Mouse (Mus musculus): ENCODE measurements at regions not wholly inside any gene's neighbourhood (a gene's known extent, or its start where the extent isn't known, plus 50 kb on each side); places are given as distances from the start of the nearest gene placed in this dataset.

DNA sequence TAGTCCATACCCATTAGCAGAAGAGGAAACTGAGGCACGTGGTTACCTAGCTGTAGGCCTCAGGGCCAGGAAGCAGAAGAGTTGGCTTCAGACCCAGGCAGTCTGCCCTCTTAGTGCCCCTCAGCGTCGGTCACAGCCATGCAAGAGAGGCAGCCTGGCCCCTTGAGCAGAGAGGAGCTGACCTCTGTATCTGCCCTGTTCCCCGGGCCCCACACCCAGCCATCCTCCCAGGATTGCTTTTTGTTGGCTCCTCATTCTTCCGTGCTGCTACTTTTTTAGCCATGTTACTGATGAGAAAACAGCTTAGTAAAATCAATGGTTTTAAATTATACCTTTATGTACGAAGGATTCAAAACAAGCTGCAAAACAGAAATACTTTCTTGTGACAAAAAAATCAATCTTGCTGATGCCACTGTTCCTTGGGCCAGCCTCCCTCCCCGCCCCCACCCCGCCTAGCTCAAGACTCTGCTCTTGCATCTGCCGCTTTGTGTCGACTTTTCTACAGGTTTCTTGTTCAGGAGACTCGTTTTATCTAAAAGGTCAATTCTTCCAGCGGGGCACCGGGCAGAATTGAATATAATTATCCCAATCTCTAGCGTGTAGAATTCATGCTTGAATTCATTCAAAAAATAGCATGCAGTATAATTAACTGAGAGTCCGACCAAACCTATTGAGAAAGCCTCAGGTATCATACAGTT, 70.8 kb downstream of the Sall1 start:
- DNase-seq (ENCODE audit: low spot score in 2 of 2): no peak

DNA sequence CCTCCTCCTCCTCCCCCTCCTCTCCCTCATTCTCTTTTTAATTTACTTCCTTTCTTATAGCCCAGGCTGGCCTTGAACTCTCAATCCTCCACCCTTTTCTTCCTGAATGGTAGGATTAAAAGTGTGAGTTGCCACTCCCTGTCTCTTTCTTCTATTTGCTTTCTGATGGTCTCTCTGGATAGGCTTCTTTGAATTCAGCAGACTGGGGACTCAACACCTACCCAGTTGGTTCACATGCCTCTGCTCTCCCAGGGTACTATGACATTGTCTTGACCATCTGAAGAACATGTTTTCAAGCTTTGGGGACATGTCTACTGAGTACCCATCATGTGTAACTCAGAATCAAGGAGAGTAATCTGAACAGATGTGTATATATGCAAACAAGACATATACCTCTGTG, 85.1 kb downstream of the Sall1 start:
- DNase-seq (ENCODE audit: low spot score in 2 of 2): no peak

DNA sequence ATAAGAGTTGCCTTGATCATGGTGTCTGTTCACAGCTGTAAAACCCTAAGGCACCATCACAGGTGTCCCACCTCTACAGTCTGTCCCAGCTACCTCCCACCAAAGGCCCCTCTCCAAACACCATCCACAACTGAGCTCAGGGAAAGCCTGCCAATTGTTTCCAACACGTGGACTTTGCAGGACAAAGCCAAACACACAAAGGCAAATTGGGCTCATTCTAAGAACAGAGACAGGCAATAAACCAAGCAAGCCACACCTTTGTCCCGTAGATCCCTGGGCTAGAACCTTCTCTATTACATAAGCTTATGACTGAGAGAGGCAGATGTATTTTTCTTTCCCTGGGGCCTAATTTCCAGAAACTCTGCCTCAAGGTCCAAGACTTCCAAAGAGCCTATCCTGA, 90.8 kb downstream of the Sall1 start:
- DNase-seq (ENCODE audit: low spot score in 2 of 2): no peak

DNA sequence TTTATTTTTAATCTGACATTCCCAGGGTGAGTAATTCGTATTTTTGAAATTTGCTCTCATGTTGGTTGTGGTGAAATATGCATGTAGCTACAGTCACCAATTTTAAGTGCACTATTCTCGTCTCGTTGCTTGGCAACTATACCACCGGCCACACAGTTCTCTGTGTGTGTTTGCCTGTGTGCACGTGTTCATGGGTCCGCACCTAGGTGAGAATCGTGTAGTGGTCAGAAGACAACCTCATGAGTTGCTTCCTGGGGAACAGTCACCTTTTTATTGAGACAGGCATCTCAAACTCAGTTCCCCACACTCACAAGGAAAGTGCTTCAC, 92.2 kb downstream of the Sall1 start:
- peak in 1 of 2 experiments; percentile 60 for DNase-seq (ENCODE audit: low spot score in 2 of 2)

DNA sequence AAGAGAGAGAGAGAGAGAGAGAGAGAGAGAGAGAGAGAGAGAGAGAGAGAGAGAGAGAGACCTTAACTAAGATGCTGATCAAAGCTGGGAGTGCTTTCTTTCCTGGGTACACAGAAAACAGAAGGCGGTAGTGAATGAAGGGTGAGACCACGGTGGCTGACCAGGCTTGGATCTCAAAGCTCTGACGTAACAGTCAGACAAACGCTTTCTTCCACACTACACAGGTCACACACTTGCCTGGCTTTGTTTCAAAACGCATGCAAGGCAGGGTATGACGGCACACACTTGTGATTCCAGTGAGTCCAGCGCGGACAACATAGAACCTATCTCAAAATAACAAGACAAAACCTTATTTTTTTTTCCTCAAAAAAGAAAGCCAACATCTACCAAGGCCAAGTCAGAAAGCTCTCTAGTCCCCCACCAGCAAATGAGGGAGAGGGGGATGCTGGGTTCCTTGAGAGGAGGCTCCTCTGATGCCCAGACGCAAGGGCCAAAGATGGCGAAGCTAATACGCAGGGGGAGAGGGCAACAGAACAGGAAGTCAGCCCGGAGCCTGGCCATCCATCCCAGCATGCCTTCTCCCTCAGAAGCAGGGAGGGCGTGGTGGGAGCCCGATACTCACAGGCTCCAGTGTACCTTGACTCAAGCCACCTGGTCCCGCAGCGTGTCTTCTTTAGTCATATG, 92.7 kb downstream of the Sall1 start:
- DNase-seq (ENCODE audit: low spot score in 2 of 2): no peak

DNA sequence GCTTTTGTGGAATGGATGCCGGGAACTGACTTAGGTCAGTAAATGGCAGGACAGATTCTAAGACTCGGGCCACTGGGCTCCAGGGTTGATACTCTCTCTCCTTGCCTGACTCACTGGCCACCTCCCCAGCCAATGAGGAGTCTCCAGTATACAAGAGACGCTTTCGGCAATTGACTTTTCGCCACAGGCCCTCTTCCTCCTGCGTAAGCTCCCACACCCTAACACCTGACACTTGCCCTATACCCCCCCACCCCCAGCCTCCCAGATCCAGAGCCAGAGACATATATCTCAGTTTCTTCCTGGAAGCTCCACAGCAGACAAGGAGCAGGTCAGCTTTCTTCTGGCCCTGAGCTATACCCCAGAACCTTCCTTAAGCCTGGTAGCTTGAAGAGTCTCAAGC, 94.0 kb downstream of the Sall1 start:
- DNase-seq (ENCODE audit: low spot score in 2 of 2): no peak

DNA sequence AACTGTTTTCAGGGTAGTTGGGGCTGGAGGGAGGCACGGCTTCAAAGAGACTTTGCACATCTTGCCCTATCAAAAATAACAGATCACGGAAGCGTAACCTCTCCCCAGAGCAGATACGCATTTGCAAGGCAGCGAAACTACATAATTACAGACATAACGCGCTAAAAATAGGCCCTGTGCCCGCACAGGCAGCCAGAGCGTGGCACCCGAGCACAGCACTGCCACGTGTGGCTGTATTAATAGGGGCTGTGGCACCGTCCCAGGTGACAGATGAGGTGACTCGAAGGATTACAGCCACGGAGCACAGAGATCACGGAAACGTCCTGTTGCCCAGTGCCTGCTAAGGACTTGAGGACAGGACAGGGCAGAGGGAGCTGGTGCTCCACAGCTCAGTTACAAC, 95.0 kb downstream of the Sall1 start:
- DNase-seq (ENCODE audit: low spot score in 2 of 2): peak; percentile 45 to 52

DNA sequence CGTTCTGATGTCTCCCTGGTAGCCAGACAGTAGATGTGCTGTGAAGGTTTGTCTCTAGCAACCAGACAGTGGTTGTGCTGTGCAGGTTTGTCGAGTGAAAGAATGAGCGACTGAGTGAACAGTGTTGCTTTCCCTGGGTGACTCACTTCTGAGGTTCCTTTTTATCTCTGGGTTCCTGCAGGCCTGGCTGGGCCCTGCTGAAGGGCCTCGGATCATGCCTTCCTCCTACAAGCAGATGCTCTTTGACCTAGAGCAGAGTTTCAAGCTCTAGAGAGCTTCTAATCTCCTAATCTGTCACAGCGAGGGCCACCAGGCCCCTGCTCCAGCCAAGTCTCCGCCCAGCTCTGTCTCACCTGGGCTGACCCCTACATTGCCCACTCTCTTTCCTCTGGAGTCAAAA, 95.6 kb downstream of the Sall1 start:
- DNase-seq (ENCODE audit: low spot score in 2 of 2): no peak

DNA sequence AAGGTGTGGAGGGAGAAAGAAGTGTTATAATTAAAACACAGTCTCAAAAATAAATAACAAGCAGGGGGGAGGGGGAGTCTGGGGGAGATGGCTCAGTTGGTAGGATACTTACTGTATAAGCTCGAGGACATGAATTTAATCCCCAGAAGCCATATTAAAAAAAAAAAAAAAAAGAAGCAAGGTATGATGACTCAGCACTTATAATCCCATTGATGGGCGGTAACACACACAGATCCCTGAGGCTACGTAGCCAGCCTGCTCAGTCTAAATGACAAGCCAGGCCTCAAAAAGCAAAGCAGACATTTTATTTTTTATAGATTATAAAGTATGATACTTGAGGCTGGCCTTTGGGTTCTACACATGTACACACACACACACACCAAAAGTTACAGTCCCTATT, 96.6 kb downstream of the Sall1 start:
- DNase-seq (ENCODE audit: low spot score in 2 of 2): no peak

DNA sequence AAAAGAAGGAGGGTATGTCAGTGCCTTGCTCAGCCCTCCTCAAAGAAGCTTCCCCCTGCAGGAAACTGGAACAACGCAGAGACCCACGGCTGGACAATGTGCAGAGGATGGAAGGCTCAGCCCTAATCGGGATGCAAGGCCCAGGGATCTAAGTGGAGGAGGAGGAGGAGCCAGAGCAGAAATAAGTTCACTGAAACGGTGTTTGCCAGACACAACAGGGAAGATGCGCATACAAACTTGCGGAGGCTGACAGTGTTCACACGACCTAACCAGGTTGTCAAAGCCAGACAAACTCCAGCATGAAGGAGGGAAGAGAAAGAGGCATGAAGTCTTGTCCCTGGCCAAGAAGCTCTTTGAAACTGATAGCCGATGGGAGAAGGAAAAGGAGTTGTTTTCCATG, 98.3 kb downstream of the Sall1 start:
- DNase-seq (ENCODE audit: low spot score in 2 of 2): no peak

DNA sequence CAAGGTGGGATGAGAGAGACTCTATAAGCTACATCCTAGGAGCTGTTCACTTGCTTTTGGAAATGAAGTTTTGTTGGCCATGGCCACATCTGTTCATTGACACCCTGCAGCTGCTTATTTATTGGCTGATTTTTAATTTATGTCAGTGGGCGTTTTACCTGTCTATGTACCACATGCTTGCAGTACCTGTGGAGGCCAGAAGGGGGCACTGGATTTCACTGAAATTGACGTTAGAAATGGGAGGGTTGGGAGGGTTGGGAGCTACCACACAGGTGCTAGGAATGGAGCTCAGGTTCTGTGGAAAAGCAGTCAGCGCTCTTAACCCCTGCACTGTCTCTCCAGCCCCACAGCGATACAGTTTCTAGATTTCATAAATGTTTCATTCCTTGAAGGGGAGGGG, 99.9 kb downstream of the Sall1 start:
- no peak for DNase-seq (ENCODE audit: low spot score in 2 of 2)

DNA sequence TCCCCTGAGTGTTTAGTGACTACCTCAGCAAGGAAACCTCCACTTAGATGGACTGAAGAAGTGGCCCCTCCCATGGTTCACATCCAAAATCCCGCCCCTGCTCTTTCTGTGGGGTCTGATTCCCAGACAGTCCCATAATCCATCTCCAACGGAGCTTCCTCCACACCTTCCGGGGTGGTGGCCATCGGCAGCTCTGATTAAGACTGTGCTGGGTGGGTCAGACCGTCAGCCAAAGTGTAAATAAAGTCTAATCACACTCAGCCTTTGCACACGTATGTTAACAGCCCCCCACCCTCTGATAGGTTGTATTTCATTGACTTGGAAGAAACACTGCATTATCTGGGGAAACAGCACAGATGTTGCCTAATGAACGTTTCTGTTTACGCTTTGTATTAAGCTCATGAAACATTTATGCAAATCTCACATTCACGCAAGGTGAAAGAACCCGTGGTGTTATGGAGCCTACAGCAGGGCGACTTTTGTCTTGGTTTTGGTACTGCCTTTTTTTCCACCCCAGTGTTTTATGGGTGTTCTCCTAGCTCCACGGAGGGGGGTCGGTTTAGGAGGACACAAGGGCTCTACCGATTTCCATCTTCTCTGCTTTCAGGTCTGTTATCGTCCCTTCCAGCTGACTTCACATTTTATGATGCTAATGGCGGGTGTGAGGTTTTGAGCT, 104.8 kb downstream of the Sall1 start:
- DNase-seq (ENCODE audit: low spot score in 2 of 2): no peak

DNA sequence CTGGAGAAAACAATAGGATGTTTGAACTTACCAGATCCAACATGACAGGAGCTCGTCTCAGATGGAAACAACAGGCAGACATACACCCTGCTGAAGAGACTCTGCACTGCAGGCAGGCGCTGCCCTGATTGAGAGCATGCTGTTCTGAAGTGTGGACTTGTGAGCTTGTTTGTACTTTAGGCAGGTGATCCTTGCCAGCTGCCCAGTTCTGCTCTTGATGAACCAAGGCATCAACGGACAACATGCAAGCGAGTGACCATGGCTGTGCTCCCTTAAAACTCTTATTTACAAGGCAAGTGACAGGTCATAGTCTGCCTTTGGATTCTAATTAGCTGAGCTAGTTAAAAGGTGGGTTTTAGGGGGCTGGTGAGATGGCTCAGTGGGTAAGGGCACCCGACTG, 109.3 kb downstream of the Sall1 start:
- no peak for DNase-seq (ENCODE audit: low spot score in 2 of 2)

DNA sequence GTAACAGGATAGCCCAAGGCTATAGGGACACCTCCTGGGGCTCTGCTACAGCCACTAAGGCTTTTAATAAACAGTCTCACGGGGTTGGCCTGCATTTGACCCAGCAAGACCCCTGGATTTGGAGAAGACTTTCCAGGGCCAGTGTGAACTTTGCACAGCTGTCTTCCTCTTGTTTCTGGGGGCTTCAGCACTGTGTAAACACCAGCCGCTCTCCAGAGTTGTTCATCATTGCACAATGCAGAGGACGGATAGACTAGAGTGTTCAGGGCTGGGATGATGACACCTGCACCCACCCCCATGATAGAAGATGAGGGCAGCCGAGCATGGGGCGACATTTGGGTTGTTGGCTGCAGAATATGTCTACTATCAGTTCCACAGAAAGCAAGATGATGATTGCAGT, 112.9 kb downstream of the Sall1 start:
- DNase-seq (ENCODE audit: low spot score in 2 of 2): no peak

DNA sequence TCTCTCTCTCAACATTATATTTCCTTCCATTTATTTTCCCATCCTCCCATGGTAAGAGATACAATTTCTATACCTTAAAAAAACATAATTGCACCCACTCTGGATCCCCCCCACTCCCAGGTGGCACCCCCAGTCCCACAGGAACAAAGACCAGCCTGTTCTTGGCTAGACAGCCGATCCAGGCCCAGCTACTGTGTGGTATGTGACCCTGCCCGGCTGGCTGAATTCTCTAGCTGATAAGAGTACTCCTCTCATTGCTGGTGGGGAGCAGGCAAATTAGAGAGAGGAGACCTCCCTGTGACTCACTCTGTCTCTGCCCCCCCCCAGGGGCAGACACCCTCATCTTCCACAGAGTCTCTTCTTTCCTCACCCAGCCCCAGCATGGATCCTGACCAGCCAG, 113.6 kb downstream of the Sall1 start:
- DNase-seq (ENCODE audit: low spot score in 2 of 2): no peak

DNA sequence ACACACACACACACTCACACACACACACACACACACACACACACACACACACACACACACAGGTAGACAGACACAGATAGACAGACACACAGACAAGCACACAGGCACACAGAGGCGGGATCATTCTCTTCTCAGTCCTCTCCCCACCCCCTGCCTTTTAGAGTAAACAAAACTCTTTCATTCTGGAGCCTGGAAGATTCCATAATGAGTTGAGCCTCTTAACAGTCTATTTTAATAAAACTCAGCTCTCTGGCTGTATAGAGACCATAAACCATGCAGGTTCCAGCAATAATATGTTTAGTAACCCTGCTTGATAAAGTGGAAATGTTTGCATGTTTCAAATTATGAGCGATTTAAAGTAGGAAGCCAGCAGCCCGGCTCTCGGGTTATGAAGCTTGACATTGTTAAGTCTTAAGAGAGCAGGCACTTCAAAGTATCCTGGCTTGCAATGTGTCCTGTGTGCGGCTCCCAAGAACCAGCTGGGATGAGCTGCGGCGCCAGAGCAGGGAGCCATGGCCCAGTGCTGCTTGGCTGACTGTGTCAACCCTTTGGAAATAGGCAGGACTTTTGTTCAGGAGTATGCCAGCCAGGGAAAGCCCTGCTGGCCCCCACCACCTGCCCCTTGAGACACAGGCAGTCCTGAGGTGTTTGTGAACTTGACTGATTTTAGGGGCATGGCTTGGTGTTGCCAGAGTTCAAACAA, 115.1 kb downstream of the Sall1 start:
- peak; percentile 50 to 53 for DNase-seq (ENCODE audit: low spot score in 2 of 2)

DNA sequence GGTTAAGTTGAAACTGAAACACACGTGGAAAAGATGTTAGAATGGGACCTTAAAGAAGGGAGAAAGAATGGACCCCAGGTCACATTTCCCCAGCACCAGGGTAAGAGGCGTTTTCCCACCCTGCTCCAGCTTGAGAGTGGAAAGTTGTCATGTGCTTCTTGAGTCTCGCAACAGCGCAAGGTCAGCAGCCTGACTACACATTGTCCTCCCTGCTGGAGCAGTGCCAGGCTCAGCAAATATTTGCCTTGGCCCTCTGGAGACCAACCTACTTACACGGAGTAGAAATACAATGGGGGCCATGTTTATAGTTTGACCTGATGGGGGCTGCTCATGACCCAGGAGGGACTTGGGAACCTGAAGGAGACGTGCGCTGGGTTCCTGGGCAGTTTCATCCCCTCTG, 121.1 kb downstream of the Sall1 start:
- DNase-seq (ENCODE audit: low spot score in 2 of 2): no peak

DNA sequence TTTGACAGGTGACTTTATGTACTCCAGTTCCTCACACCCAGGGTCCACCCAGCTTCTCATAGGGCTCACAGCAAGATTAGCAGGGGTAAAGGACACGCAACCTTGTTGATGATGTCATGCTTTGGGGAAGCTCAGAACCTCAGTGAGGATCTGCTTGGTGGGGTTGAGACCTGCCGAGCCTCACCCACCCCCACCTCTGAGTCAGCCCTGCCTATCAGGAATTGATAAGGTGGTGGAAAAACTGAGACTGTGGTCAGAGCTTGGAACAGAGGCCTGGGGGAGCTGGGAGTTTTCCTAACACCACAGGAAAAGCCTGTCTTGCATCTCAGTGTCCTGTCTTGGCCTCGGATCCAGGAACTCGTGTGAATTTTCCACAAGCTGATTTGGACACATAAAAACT, 122.0 kb downstream of the Sall1 start:
- no peak for DNase-seq (ENCODE audit: low spot score in 2 of 2)

DNA sequence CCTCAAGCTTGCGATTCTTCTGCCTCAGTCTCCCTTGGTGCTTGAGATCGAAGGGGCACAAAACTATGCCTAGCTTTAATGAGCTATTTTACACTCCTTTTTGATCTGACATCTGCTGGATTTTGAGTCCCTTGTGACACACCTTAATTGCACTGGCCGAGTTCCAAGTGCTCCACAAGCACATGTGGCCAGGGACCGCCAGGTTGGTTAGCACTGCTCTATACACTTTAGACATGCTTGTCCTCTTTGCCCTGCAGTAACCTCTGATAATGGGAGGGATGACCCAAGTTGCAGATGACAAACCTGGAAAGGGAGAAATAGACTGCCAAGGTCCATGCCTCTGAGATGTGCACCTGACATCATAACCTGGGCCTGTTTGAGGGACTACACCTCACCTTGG, 124.7 kb downstream of the Sall1 start:
- no peak for DNase-seq (ENCODE audit: low spot score in 2 of 2)

DNA sequence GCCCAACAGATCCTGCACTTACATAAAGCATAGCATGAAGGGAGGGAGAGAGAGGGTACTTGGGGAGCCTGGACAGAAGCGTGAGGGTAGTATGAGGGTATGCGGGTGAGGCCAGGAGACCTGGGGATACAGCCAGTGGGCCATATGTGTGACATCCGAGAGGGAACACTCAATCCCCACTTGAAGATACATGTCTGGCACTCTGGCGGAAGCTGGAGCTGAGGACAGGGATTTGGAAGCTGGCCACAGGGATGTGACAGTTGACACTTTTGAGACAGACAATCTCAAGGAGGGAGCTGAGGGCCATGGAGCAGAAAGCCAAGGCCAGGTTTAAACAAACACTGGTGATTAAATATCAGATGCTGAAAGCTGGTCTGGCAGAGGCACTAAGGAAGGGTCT, 127.9 kb downstream of the Sall1 start:
- DNase-seq (ENCODE audit: low spot score in 2 of 2): no peak

DNA sequence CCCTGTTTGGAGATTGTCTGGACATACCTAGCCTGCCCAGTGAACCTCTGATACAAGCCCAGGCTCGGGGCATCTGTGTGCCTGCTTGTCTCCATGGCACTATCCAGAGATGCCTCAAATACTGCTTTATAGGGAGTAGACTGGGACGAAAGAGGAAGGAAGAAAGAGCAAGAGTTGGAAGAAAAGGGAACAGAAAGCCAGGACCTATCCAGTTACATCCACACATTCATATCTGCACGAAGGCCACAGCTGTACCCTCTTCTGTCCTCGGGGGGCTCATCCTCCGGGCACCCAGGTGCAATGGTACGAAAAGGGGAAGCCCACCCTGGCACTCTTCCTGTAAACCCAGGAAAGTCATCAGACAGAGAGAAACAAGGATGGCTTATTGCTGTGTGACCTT, 129.3 kb downstream of the Sall1 start:
- DNase-seq (ENCODE audit: low spot score in 2 of 2): no peak

DNA sequence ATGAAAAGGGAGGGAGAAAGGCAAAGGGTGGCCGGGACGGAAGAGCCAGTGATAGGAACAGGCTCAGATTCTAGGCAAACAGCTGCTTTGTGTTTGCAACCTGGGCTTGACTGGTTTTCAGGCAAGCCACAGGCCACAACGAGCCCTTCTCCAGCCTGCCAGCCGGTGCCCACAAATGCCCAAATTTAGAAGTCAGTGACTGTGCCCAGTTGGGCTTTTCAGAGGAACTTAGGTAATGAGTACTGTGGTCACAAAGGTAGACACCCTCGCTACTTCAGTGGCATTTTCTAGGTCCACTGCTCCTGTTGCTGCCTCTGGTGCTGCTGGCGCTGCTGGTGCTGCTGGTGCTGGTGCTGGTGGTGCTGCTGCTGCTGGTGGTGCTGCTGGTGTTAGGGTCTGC, 129.8 kb downstream of the Sall1 start:
- DNase-seq (ENCODE audit: low spot score in 2 of 2): peak; percentile 26 to 33

DNA sequence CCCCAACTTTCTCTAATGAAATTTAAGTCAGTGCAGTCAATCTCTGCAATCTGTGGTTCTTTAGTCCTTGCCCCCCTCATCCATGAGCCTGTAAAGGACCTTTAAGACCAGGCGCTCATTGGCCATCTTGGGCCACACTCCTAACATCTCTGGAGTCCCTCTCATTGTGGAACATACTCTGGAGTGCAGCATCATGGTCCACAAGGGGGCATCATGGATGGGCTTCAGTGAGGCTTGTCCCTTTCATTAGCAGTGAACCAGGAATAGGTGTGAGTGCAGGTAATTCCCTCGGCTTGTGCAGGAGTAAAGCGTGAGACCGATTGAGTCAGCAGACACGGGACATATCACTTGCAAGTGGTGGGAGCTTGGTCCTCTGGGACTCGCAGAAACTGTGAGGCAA, 137.7 kb downstream of the Sall1 start:
- DNase-seq (ENCODE audit: low spot score in 2 of 2): no peak
